ENCODE assay signal across 11 mouse cellular contexts in genomic region chr7:101457801-101458200, GRCm38 (mm10). TPM values are rescaled to one million over a fixed set of nuclear protein-coding genes. Genes with fewer than 3 reads are reported as not detected.
A peak's percentile ranks its signal among the peaks of the same experiment; 100 is the strongest.
DNase-seq lines count a peak whose midpoint lies in the region; ATAC-seq lines count a peak whose summit lies in the region.
"Had no signal": no experiment of that assay in that cellular context is flagged by ENCODE, and none has a peak within 500 bp of the region (broad histone marks: within the 10 kb centered on the region; RNA-seq: fewer than 3 reads in every experiment).

No protein-coding gene starts in this region.

- DNase-seq in kidney, adult 9 months = peak; percentile 49
- no peak for DNase-seq in kidney, adult 8-10 months
- DNase-seq in CD8-positive naive resting alpha-beta T cell, adult 2 months (ENCODE audit: low read depth in 2 of 2, low spot score in 2 of 2) = peak; percentile 41 to 59
- DNase-seq in embryo, embryonic 9.5 days (ENCODE audit: extremely low spot score) = no peak
- DNase-seq: cerebellum, adult 9-10 months; gastrocnemius, postnatal 36 days; left cerebral cortex, postnatal 4 days had no signal

- peak; percentile 77 for ATAC-seq in activated CD4-positive, CD25-positive, alpha-beta regulatory T cell, adult 4 months
- ATAC-seq in megakaryocyte, adult 5-6 weeks (ENCODE audit: poor library complexity, severe bottlenecking) = 0 out of 2 replicates have a peak, but pooled peaks have one; percentile 13
- no peak for ATAC-seq in megakaryocyte-erythroid progenitor cell, adult 5-6 weeks (replicated peaks; ENCODE audit: low FRiP score, low TSS enrichment, poor library complexity, severe bottlenecking)

RNA-seq across cellular contexts. Expression of gene Pde2a, which starts 36.3 kb away (rescaled TPM):
- polyA plus RNA-seq in activated CD4-positive, CD25-positive, alpha-beta regulatory T cell, adult 4 months (2017; shearing (Covaris generic)) = 10 to 100 TPM; 13.4 to 18.5 TPM
- 35.4 and 37.5 TPM in 2 replicates for total RNA-seq in megakaryocyte, adult 5-6 weeks (2015)
- total RNA-seq in megakaryocyte, adult 5-6 weeks (2017) = 25.7 and 65.8 TPM in 2 replicates
- 4.7 and 19.4 TPM in 2 replicates for total RNA-seq in megakaryocyte-erythroid progenitor cell, adult 5-6 weeks (2014; fragmentation: Nextera tagmentation)
- 4.5 and 6.0 TPM in 2 replicates for total RNA-seq in megakaryocyte-erythroid progenitor cell, adult 5-6 weeks (2017)

RNA-seq across cellular contexts. Expression of gene Gm45837, which starts 47.1 kb away (rescaled TPM):
- polyA plus RNA-seq in activated CD4-positive, CD25-positive, alpha-beta regulatory T cell, adult 4 months (2017; shearing (Covaris generic)) = 10 to 100 TPM; 15.9 to 22.1 TPM
- total RNA-seq in megakaryocyte, adult 5-6 weeks (2015) = 10.2 TPM in 1 of 2 replicates, not detected in the other
- total RNA-seq in megakaryocyte, adult 5-6 weeks (2017) = 35.6 TPM in 1 of 2 replicates, not detected in the other
- not detected in 2 replicates for total RNA-seq in megakaryocyte-erythroid progenitor cell, adult 5-6 weeks (2014; fragmentation: Nextera tagmentation)
- total RNA-seq in megakaryocyte-erythroid progenitor cell, adult 5-6 weeks (2017) = not detected in 2 replicates
- polyA plus RNA-seq: neural tube, embryonic 11.5 days had no signal

Comparison
In these comparisons a context has a peak if more than half of its experiments do, and no peak if none do; other contexts are left out.
1. DNase-seq: peak in kidney, adult 9 months (single experiment) and CD8-positive naive resting alpha-beta T cell, adult 2 months (2 of 2); none in kidney, adult 8-10 months (0 of 2) and embryo, embryonic 9.5 days (single experiment).